Mouse (Mus musculus) gastrocnemius, postnatal 25 days (tissue): ENCODE results near the gene Rhbdl2. TPM values are rescaled to one million over a fixed set of nuclear protein-coding genes. Genes with fewer than 3 reads are reported as not detected.

Source experiments
- DNase-seq: peaks from one replicate; pipeline ENCODE4 v3.0.0; 2022
- total RNA-seq, 2 experiments: library from RNA; stranded (reverse); gene quantifications; 1 replicate in 1 of 2; 2 replicates in 1 of 2; pipeline ENCODE4 v1.2.3; 2021

Gene Rhbdl2
- total RNA-seq, 2 experiments from 2014 or later: 0.24 TPM; not detected in 1

DNA sequence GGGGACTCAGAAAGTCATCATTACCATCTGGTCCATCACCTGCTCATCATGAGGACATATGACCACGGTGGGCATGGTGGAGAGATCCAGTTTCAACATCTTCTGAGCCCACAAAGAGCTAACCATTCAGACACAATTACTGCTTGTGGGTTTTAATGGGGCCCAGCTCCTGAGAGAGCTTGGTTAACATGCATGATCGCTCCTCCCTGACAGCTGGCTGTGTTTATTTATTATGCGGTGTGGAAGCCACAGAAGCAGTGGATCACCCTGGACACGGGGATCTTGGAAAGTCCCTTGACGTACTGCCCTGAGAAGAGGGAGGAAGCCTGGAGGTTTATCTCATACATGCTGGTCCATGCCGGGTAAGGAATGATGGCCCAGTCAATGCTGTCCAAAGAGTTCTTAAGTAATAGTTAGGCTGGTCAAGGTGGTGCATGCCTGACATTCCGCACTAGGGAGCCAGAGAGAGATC lies 26.4 kb downstream of the Rhbdl2 start:
- no peak for DNase-seq

DNA sequence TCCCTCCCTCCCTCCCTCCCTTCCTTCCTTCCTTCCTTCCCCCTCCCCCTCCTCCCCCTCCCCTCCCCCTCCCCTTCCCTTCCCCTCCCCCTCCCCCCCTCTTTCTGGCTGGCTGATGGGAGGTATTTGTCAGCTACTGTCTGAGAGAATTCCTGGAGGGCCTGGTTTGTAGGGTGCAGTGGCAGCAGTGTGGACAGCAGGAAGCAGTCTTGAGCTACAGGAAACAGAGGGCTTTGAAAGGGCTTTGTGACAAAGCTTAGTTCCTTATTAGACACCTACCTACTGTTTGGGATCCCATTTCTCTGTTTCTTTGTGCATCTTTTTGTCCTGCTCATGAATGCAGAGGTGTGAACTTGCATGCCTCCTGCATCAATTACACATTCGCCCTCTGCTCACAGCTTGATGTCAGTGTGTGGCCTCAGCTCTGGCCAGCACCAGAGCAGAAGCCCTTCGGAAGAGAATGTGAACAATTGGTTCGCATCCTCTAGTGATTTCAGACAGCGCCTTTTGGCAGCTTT lies 31.5 kb downstream of the Rhbdl2 start:
- no peak for DNase-seq

DNA sequence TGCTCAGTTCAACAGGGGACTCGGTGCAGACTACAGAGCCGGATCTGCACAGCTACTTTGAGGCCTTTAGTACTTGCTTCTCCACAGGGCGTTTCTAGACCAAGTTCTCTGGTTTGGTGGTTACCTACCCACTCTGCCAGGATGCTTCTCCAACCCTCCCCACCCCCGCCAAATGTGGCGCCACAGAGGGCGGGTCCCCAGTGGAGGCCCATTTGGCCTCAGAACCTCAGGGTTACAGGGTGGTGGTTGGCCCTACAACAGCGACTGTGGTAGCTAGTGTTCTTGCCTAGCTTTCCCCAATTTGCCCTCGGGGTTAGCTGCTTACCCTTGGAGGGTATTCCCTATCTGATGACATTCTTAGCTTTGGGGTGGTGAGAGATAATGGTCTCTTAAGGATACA lies 54.5 kb downstream of the Rhbdl2 start:
- no peak for DNase-seq

DNA sequence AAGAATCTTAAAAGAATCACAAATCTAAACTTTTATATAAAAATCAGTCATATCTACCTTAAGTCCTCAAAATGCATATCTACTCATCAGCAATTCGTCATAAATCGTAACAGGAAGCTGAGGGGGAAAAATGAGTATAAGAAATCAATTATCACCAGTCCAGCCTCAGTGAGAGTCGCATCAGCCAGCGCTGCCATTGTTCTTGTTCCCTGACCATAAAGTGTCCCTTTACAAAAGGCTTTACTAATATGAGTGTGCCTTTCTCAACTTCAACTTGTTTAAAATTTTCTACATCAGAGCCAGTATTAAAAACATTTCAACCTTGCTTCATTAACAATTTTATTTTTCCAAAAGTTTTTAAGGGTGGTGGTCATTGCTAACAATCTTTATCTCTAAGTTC lies 69.2 kb downstream of the Rhbdl2 start:
- DNase-seq: no peak

DNA sequence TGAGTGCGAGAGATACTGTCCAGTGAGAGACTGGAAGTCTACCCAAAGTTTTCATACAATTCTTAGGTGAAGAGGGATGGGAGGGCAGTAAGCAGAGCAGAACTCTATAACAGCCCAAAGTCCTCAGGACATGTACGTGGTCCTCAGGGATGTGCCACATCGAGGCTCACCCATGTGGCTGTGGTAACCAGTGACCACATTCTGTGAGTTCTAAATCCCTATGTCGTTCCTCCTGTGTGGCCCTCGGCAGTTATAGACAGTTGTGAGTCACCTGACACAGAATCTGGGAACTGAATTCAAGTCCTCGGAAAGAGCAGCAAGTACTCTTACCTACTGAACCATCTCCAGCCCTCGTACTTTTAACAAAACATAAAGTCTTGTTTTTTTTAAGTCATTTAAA lies 70.4 kb downstream of the Rhbdl2 start:
- no peak for DNase-seq

DNA sequence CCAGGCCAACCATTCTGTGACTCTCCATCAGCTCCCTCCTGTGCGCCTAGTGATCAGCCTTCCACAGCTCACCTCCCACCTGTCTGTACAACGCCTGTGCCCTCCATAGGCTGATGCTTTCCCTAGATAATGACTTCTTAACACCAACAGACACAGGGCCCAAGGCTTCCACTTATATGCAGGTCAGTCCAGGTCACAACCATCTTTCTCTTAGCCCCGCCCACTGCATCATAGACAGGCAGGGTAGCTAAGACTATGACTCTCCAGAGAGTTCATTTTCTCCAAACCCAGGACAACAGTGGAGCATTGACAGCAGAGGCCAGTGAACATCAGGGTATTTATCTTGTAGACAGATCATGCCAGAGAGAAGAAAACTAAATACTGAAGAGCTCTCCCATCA lies 71.7 kb downstream of the Rhbdl2 start, which contains the start of gene 4933427I04Rik:
Gene 4933427I04Rik, plus strand, starts transcription at position 301 of the 400 bp plus-strand sequence.
- no peak for DNase-seq

DNA sequence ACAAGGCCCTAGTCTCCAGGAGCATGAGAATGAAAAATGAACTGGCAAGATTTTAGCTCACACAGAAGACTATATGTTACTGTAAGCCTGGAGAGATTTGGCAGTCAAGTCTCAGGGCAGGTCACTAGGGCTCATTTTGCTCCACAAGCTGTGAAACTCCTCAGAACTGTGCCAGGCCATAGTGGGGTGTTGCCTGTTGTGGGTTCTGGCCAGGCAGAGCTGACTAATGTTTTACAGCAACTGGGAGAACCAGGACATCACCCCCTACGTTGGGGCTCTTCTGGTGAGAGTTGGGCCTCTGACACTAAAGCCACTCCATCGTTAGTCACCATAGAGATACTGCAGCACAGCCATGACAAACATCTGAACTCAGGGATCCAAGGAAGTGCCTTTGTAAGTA lies 72.1 kb downstream of the Rhbdl2 start:
- DNase-seq: no peak

DNA sequence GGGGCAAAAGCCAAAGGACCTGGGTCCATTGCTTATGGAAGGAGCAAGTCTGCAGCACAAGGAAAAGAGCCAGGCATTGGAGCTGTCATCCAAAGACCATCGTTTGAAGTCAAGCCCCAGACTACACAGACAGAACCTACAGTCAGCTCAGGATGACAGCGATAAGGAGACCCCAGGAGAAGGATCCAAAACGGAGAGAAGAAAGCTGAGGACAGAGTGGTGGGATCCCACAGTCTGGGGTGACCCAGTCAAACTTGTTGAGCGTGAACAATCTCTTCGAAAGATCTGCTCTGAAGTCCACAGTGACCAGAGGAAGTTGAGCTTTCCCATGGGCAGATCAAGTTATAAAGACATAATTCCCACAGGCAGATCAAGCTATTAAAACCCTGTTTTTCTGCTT lies 72.9 kb downstream of the Rhbdl2 start:
- DNase-seq: no peak

Other genes with a start within 250 kb of the Rhbdl2 start
- 10 to 100 TPM; 55.6 to 75.8 TPM for gene Macf1, start 103.5 kb upstream of the Rhbdl2 start, total RNA-seq
- gene Ndufs5, start 69.7 kb upstream of the Rhbdl2 start, total RNA-seq: 100 to 1,000 TPM; 261 to 271 TPM
- 10 to 100 TPM; 22.9 to 27.6 TPM for gene Akirin1, start 37.5 kb upstream of the Rhbdl2 start, total RNA-seq
- not detected for gene 4933427I04Rik, start 71.8 kb downstream of the Rhbdl2 start, total RNA-seq
- gene Mycbp, start 117.0 kb downstream of the Rhbdl2 start, total RNA-seq: 10 to 100 TPM; 16.4 to 18.3 TPM
- gene Rragc, start 129.6 kb downstream of the Rhbdl2 start, total RNA-seq: 10 to 100 TPM; 19.1 to 20.6 TPM
- not detected for gene 4930535I16Rik, start 130.1 kb downstream of the Rhbdl2 start, total RNA-seq